Mouse (Mus musculus): ENCODE measurements around the gene Myh14.

Gene Myh14

DNA sequence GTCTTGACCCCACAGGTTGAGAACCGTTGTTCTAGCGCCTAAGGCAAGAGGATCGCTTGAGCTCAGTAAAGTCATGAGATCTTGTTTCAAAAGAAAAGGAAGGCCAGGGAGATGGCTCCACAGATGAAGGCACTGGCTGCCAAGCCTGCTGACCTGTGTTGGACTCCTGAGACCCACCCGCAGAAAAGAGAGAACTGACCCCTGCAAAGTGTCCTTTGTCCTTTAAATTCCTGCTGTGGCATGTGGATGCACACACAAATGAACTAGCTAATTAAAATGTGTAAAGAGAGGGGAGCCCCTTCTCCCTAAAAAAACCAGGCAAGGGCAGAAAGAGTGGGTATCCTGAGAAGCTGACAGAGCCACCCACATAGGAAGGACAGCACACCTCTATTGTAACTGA lies 98.8 kb downstream of the Myh14 start:
- no peak for DNase-seq

DNA sequence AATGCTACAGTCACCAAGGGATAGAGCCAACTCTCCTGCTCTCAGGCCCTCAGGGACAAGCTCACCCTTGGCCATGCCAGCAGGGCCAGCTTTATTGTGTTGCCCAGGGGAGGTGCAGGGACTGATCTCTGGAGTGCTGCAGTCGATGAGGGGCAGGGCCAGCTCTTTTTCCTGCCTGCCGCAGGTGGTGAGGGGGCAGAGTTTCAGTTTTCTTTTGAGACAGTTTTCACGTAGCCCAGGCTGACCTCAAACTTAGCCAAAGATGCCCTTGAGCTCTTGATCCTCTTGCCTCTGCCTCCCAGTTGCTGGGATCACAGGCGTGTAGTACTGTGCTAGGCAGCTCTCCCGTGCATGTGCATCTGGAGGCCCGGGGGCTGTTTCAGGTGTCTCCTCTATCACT lies 99.7 kb downstream of the Myh14 start:
- DNase-seq, result no peak

DNA sequence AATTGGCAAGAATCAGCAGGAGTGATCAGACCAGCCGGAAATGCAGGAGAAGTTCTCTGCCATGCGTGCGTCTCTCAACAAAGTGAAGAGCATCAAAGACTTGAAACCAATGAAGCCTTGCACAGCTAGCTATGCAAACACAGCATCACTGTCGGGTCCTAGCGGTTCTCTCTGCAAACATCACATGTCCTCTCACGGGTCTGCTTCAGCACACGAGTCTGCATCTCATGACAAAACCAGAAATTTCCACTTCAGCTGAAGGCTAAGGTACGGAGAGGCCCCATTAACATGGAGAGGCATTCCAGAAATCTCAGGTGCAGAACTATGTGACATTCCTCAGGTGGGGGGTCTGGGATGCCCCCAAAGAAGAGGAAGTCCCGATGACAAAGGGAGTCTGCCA lies 101.8 kb downstream of the Myh14 start:
- no peak for DNase-seq

DNA sequence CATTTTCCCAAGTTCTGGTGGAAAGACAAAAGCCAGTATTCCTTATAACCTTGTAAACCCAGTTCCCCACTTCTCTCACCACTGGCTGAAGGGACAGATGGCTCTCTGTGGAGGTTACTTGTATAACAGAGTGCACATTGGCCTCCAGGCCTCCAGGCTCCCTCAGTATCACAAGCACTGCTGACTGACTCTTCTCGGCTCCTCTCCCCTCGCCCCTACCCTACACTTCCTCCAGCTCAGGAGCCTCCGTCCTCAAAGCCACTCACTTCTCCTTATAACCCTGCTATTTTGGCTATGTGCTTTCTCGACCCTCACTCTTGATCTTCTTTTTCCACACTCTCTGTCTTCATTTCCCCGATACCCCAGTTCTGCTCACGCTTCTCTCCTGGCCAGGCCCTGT lies 105.2 kb downstream of the Myh14 start:
- DNase-seq, result no peak

DNA sequence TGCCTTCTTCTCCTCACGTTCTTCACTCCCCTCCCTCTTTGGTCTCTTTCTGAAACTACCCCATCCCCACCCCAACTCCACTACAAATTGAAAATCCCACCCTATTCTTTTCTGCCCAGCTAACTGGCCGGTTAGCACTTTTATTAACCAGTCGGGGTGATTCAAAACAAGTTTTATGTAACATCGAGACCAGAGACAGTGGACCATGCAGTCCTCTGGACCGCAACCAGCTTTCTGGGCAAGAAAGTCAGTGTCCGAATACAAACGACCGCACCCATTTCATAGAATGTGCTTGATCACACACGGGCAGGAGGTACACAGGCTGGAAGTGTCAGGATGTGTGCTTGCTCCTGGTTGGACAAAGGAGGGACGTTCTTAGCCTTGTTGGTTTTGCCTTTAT lies 106.2 kb downstream of the Myh14 start:
- DNase-seq, result no peak

DNA sequence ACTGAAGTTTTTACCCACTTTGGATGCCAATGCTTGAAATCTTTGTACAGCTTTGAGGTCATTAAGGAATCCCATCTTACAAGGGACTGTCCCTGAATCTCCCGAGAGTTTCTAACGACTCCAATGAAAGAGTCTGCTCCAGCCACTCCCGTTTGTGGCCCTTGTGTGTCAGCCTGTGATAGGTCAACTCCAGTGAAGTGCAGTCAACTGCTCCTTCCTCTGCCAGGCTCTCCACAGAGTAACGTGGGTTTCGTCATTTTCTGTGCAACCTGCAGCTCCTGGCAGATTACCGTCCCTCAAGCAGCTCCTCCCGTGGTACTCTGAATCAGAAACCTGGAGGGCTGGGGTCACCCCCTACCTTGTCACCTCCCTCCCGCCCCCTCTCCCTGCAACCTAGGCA lies 107.4 kb downstream of the Myh14 start:
- no peak for DNase-seq

DNA sequence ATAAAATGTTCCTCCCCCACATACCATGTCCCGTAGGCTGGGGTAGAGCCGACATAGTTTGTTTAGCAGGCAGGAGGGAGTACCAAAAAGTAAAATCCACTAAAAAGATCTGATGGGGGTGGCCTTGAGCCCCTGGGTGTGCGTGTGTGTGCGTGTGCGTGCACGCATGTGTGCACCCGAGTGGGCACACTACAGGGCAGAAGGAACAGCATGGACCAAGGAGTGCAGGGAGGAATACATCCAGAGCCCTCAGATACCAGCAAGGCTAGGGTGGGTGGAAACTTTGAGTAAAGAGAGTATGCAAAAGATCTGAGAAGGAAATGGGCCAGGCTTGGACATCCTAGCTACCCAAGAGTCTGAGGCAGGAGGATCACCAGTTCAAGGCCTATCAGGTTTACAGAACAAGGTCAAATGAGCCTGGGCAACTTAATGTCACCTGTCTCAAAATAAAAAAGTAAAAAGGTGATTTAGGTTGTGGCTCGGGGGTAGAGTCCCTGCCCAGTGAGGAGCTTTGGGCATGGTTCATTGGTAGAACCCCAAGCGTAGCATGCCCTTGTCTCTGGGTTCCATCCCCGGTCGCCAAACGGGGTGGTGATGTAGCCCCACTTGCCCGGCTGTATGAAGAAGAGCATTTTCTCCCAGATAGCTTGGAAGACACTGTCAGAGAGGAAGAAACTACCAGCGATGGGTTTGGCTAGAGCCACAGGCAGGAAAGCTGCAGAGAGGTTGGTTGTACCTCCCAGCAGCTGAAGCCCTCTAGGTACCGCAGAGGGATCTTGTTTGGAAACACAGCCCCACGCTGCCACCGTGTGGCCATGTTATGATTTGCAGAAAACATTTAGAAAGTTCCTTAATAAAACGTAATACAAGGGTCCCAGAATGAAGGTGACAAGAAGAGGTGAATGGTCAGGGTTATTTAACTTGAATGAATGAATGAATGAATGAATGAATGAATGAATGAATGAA lies 109.9 kb downstream of the Myh14 start:
- peak; percentile 84 for DNase-seq

DNA sequence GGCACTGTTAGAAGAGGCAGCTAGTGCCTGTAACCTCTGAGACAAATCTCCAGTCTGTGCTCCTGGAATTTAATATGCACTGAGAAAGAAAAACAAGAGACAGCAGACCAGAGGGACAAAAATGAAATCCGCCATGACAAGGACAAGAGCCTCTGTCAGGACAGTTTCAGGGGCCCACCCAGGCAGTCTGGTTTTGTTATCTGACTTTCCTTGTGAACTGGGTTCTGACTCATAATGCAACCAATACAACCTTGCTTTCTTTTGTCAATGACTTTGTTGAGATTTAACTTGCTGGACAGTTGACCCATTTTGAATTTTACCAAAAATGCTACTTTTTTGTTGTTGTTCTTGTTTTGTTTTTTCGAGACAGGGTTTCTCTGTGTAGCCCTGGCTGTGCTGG lies 113.0 kb downstream of the Myh14 start:
- no peak for DNase-seq
